Mouse (Mus musculus) heart, embryonic 14.5 days (tissue): ENCODE measurements around the gene Phactr1. TPM values are rescaled to one million over a fixed set of nuclear protein-coding genes. Genes with fewer than 3 reads are reported as not detected.

Source experiments
- ATAC-seq: fragments of 200-750 bp; cut with Nextera tagmentation; 2 replicates; pipeline ENCODE4 v1.8.0; 2017; ENCODE audit warnings: low read depth, moderate TSS enrichment; ENCODE audit not compliant: insufficient number of reproducible peaks, insufficient read depth, low FRiP score
- H3K27ac ChIP-seq, 2 experiments: fragments of 200-500 bp in 1 of 2; fragments of 300-500 bp in 1 of 2; sonication (generic) in 1 of 2; replicated peaks in 1 of 2; 2 replicates each; pipeline ENCODE4 v1.5.1; 2012 to 2014; ENCODE audit warnings: low read depth in 2 of 2, low read length in 2 of 2, control low read depth in 1 of 2, mild to moderate bottlenecking in 1 of 2, mixed read lengths in 1 of 2; ENCODE audit not compliant: control insufficient read depth in 1 of 2, insufficient read depth in 1 of 2
- H3K27me3 ChIP-seq: fragments of 300-500 bp; sonication (generic); 2 replicates; pipeline ENCODE4 v1.6.1; 2014; ENCODE audit warnings: mild to moderate bottlenecking, low read length, control low read depth; ENCODE audit not compliant: control insufficient read depth, insufficient read depth
- H3K36me3 ChIP-seq: fragments of 300-500 bp; sonication (generic); 2 replicates; pipeline ENCODE4 v1.6.1; 2014; ENCODE audit warnings: mild to moderate bottlenecking, control low read depth, low read length, mixed read lengths; ENCODE audit not compliant: control insufficient read depth, insufficient read depth
- H3K4me1 ChIP-seq, 2 experiments: fragments of 200-500 bp in 1 of 2; fragments of 300-500 bp in 1 of 2; sonication (generic) in 1 of 2; 2 replicates each; pipeline ENCODE4 v1.6.1; 2012 to 2014; ENCODE audit warnings: low read length in 2 of 2, control low read depth in 1 of 2, mixed read lengths in 1 of 2; ENCODE audit not compliant: control insufficient read depth in 2 of 2, insufficient read depth in 2 of 2
- H3K4me2 ChIP-seq: fragments of 300-500 bp; sonication (generic); 2 replicates; pipeline ENCODE4 v1.6.1; 2014; ENCODE audit warnings: mild to moderate bottlenecking, low read length
- H3K4me3 ChIP-seq, 2 experiments: fragments of 200-500 bp in 1 of 2; fragments of 300-500 bp in 1 of 2; sonication (generic) in 1 of 2; 2 replicates each; pipeline ENCODE4 v1.5.1; 2012 to 2014; ENCODE audit warnings: low read length in 2 of 2, mild to moderate bottlenecking in 2 of 2, control low read depth in 1 of 2, low read depth in 1 of 2, moderate library complexity in 1 of 2; ENCODE audit not compliant: control insufficient read depth in 1 of 2, insufficient read depth in 1 of 2
- H3K9ac ChIP-seq: fragments of 300-500 bp; sonication (generic); 2 replicates; pipeline ENCODE4 v1.6.1; 2014; ENCODE audit warnings: mild to moderate bottlenecking, low read length
- H3K9me3 ChIP-seq: fragments of 300-500 bp; sonication (generic); 2 replicates; pipeline ENCODE4 v1.6.1; 2016; ENCODE audit warnings: low read length, control low read depth; ENCODE audit not compliant: control insufficient read depth
- WGBS: fragments of 180-500 bp; shearing (Covaris S2); extraction: QIAGEN DNeasy Blood & Tissue Kit; methylation state at CpG from one replicate; pipeline ENCODE4 v1.1.7; 2014; 5-methylcytosine and 5-hydroxymethylcytosine counted together
- polyA plus RNA-seq: library from polyadenylated mRNA; unstranded; fragments of >200 nt; fragmentation: Nextera tagmentation; extraction: Ambion mirVana; gene quantifications from 2 replicates; pipeline ENCODE4 v1.2.1, GENCODE M21; 2014

The Phactr1 gene
- polyA plus RNA-seq, 1 experiment from 2014 or later, result 8.9 TPM

- no peak for ATAC-seq
Measured at GRCm38 (mm10) chr13:43027568-43027967, 347.1 kb downstream of the Phactr1 start.

GRCm38 (mm10) chr13:43030222-43030621, 349.8 kb downstream of the Phactr1 start:
- H3K9ac ChIP-seq, result no peak overlapping the region
- no peak overlapping the region for H3K4me2 ChIP-seq
- H3K9me3 ChIP-seq, result 0 out of 2 replicates have a peak, but pooled peaks cover 6% of the 10 kb centered on the region
- no peaks in the 10 kb centered on the region for H3K36me3 ChIP-seq
- 88% methylated on average over 2 of the region's 2 CpGs for WGBS
- no peak for ATAC-seq
- no peaks in the 10 kb centered on the region for H3K27me3 ChIP-seq
- no peak overlapping the region for H3K4me3 ChIP-seq
- H3K4me1 ChIP-seq, result no peaks in the 10 kb centered on the region
- no peak overlapping the region for H3K27ac ChIP-seq

More at GRCm38 (mm10) chr13:43027568-43027967, 347.1 kb downstream of the Phactr1 start:
- 0 out of 2 replicates have a peak, but pooled peaks cover 3% of the 10 kb centered on the region for H3K9me3 ChIP-seq
- H3K27ac ChIP-seq, result no peak overlapping the region
- no peaks in the 10 kb centered on the region for H3K36me3 ChIP-seq
- no peaks in the 10 kb centered on the region for H3K27me3 ChIP-seq
- no peak overlapping the region for H3K9ac ChIP-seq
- no peak overlapping the region for H3K4me3 ChIP-seq
- WGBS, result 84% methylated on average over 1 of the region's 1 CpGs
- H3K4me1 ChIP-seq, result no peaks in the 10 kb centered on the region
- no peak overlapping the region for H3K4me2 ChIP-seq

GRCm38 (mm10) chr13:43032451-43032850, 352.0 kb downstream of the Phactr1 start:
- WGBS, result 83% methylated on average over 3 of the region's 3 CpGs
- no peaks in the 10 kb centered on the region for H3K27me3 ChIP-seq
- no peak overlapping the region for H3K4me2 ChIP-seq
- H3K27ac ChIP-seq, result no peak overlapping the region
- no peaks in the 10 kb centered on the region for H3K4me1 ChIP-seq
- H3K9me3 ChIP-seq, result 0 out of 2 replicates have a peak, but pooled peaks cover 6% of the 10 kb centered on the region
- H3K4me3 ChIP-seq, result no peak overlapping the region
- no peak overlapping the region for H3K9ac ChIP-seq
- no peaks in the 10 kb centered on the region for H3K36me3 ChIP-seq
- ATAC-seq, result no peak

- H3K9me3 ChIP-seq, result 0 out of 2 replicates have a peak, but pooled peaks cover 6% of the 10 kb centered on the region
- WGBS, result 76% methylated on average over 6 of the region's 6 CpGs
- no peak overlapping the region for H3K4me2 ChIP-seq
- H3K4me3 ChIP-seq, result no peak overlapping the region
- H3K36me3 ChIP-seq, result no peaks in the 10 kb centered on the region
- no peak overlapping the region for H3K9ac ChIP-seq
- no peak overlapping the region for H3K27ac ChIP-seq
- no peaks in the 10 kb centered on the region for H3K27me3 ChIP-seq
- ATAC-seq, result no peak
- no peaks in the 10 kb centered on the region for H3K4me1 ChIP-seq
Measured at GRCm38 (mm10) chr13:43036510-43036909, 356.1 kb downstream of the Phactr1 start.

- WGBS, result 75% methylated on average over 4 of the region's 4 CpGs
- no peak overlapping the region for H3K4me3 ChIP-seq
- H3K9ac ChIP-seq, result no peak overlapping the region
- no peaks in the 10 kb centered on the region for H3K9me3 ChIP-seq
- H3K4me1 ChIP-seq, result no peaks in the 10 kb centered on the region
- no peak overlapping the region for H3K27ac ChIP-seq
- no peaks in the 10 kb centered on the region for H3K27me3 ChIP-seq
- H3K4me2 ChIP-seq, result no peak overlapping the region
- no peak for ATAC-seq
- no peaks in the 10 kb centered on the region for H3K36me3 ChIP-seq
Measured at GRCm38 (mm10) chr13:43042766-43043165, 362.3 kb downstream of the Phactr1 start.

GRCm38 (mm10) chr13:43048553-43048952, 368.1 kb downstream of the Phactr1 start:
- Histone ChIP-seq H3K36me3 (no peaks in the 10 kb centered on the region), H3K9me3 (peaks cover 2% of the 10 kb centered on the region; the same call in 1 of the 2 replicates), H3K4me2 (no peak overlapping the region), H3K4me1 (no peaks in the 10 kb centered on the region), H3K27me3 (no peaks in the 10 kb centered on the region), H3K9ac (no peak overlapping the region), H3K4me3 (no peak overlapping the region), H3K27ac (no peak overlapping the region)
- 47% methylated on average over 3 of the region's 3 CpGs for WGBS
- ATAC-seq, result no peak

GRCm38 (mm10) chr13:43053201-43053600, 372.8 kb downstream of the Phactr1 start:
- 71% methylated on average over 1 of the region's 1 CpGs for whole genome bisulfite sequencing
- no peak overlapping the region for H3K4me3 ChIP-seq
- no peak for ATAC-seq
- H3K4me2 ChIP-seq, result no peak overlapping the region
- H3K4me1 ChIP-seq, result no peaks in the 10 kb centered on the region
- no peak overlapping the region for H3K27ac ChIP-seq
- H3K9ac ChIP-seq, result no peak overlapping the region
- no peaks in the 10 kb centered on the region for H3K36me3 ChIP-seq
- peaks cover 2% of the 10 kb centered on the region; the same call in 1 of the 2 replicates for H3K9me3 ChIP-seq
- H3K27me3 ChIP-seq, result no peaks in the 10 kb centered on the region

- ATAC-seq, result no peak
- no peaks in the 10 kb centered on the region for H3K36me3 ChIP-seq
- no peak overlapping the region for H3K9ac ChIP-seq
- H3K27me3 ChIP-seq, result no peaks in the 10 kb centered on the region
- H3K4me2 ChIP-seq, result no peak overlapping the region
- H3K4me3 ChIP-seq, result no peak overlapping the region
- H3K4me1 ChIP-seq, result no peaks in the 10 kb centered on the region
- WGBS, result 44% methylated on average over 6 of the region's 6 CpGs
- H3K9me3 ChIP-seq, result peaks cover 2% of the 10 kb centered on the region; the same call in 1 of the 2 replicates
- no peak overlapping the region for H3K27ac ChIP-seq
Measured at GRCm38 (mm10) chr13:43055136-43055535, 374.7 kb downstream of the Phactr1 start.
